Mouse (Mus musculus): ENCODE measurements at regions not wholly inside any gene's neighbourhood (a gene's known extent, or its start where the extent isn't known, plus 50 kb on each side); places are given as distances from the start of the nearest gene placed in this dataset.

GRCm38 (mm10) chr7:128834894-128835293 is 90.2 kb downstream of the Sec23ip start:
- Histone ChIP-seq H3K4me3 (no peak overlapping the region), H3K27ac (no peak overlapping the region), H3K27me3 (ENCODE audit: control insufficient read depth, insufficient read depth, low read length) (no peaks in the 10 kb centered on the region), H3K9ac (ENCODE audit: low read depth, low read length) (no peak overlapping the region), H3K4me1 (ENCODE audit: control insufficient read depth, insufficient read depth, low read length) (no peaks in the 10 kb centered on the region), H3K36me3 (ENCODE audit: control insufficient read depth, insufficient read depth, low read length) (no peaks in the 10 kb centered on the region), H3K79me2 (replicated peaks; ENCODE audit: control insufficient read depth, insufficient read depth, low read length) (no peaks in the 10 kb centered on the region)
- intact Hi-C loops (cut with DNase I) = no loop called here
- TF ChIP-seq EP300 (IDR thresholded peaks at IDR 0.05; ENCODE audit: insufficient read depth, low read depth, low read length) = no peak
- TF ChIP-seq CTCF (IDR thresholded peaks at IDR 0.05) = no peak
- TF ChIP-seq POLR2A (IDR thresholded peaks at IDR 0.05; ENCODE audit: insufficient read depth, low read depth, low read length) = no peak
- 45% methylated on average over 7 of the region's 7 CpGs for WGBS
- DNase-seq = no peak

DNA sequence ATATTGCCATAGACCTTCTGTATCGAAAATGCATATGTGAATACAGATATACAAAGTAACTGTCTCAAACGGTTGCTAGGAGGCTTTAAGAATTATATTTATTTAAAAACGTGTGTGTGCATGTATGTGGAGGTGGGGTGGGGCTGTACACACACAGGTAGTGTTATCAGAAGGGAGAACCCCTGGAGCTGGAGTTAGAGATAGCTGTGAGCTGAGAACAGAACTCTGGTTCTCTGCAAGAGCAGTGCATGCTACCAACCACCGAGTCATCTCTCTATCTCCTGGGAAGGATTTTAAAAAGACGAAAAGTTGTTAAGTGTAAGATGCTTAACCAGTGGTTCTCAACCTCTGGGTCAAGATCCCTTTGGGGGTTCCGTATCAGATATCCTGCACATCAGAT is 91.7 kb downstream of the Sec23ip start:
- DNase-seq = no peak
- 72% methylated on average over 6 of the region's 6 CpGs for WGBS

GRCm38 (mm10) chr7:128842561-128842960 is 97.8 kb downstream of the Sec23ip start:
- intact Hi-C loops (cut with DNase I) = no loop called here
- H3K79me2 ChIP-seq (replicated peaks; ENCODE audit: control insufficient read depth, insufficient read depth, low read length) = no peaks in the 10 kb centered on the region
- no peaks in the 10 kb centered on the region for H3K4me1 ChIP-seq (ENCODE audit: control insufficient read depth, insufficient read depth, low read length)
- no peaks in the 10 kb centered on the region for H3K36me3 ChIP-seq (ENCODE audit: control insufficient read depth, insufficient read depth, low read length)
- H3K4me3 ChIP-seq = no peak overlapping the region
- DNase-seq = no peak
- WGBS = 83% methylated on average over 10 of the region's 10 CpGs
- TF ChIP-seq POLR2A (IDR thresholded peaks at IDR 0.05; ENCODE audit: insufficient read depth, low read depth, low read length) = no peak
- no peak for TF ChIP-seq EP300 (IDR thresholded peaks at IDR 0.05; ENCODE audit: insufficient read depth, low read depth, low read length)
- no peak for TF ChIP-seq CTCF (IDR thresholded peaks at IDR 0.05)
- H3K9ac ChIP-seq (ENCODE audit: low read depth, low read length) = no peak overlapping the region
- no peak overlapping the region for H3K27ac ChIP-seq
- no peaks in the 10 kb centered on the region for H3K27me3 ChIP-seq (ENCODE audit: control insufficient read depth, insufficient read depth, low read length)

More for the DNA sequence above, 91.7 kb downstream of the Sec23ip start:
- Histone ChIP-seq H3K4me3 (no peak overlapping the region), H3K27me3 (ENCODE audit: control insufficient read depth, insufficient read depth, low read length) (no peaks in the 10 kb centered on the region), H3K9ac (ENCODE audit: low read depth, low read length) (no peak overlapping the region), H3K79me2 (replicated peaks; ENCODE audit: control insufficient read depth, insufficient read depth, low read length) (no peaks in the 10 kb centered on the region), H3K4me1 (ENCODE audit: control insufficient read depth, insufficient read depth, low read length) (no peaks in the 10 kb centered on the region), H3K36me3 (ENCODE audit: control insufficient read depth, insufficient read depth, low read length) (no peaks in the 10 kb centered on the region), H3K27ac (no peak overlapping the region)
- intact Hi-C loops (cut with DNase I) = no loop called here
- TF ChIP-seq CTCF (IDR thresholded peaks at IDR 0.05) (no peak), POLR2A (IDR thresholded peaks at IDR 0.05; ENCODE audit: insufficient read depth, low read depth, low read length) (no peak), EP300 (IDR thresholded peaks at IDR 0.05; ENCODE audit: insufficient read depth, low read depth, low read length) (no peak)

- no peaks in the 10 kb centered on the region for H3K4me1 ChIP-seq (ENCODE audit: control insufficient read depth, insufficient read depth, low read length)
- WGBS = 82% methylated on average over 9 of the region's 9 CpGs
- no peaks in the 10 kb centered on the region for H3K79me2 ChIP-seq (replicated peaks; ENCODE audit: control insufficient read depth, insufficient read depth, low read length)
- no peak for TF ChIP-seq POLR2A (IDR thresholded peaks at IDR 0.05; ENCODE audit: insufficient read depth, low read depth, low read length)
- TF ChIP-seq EP300 (IDR thresholded peaks at IDR 0.05; ENCODE audit: insufficient read depth, low read depth, low read length) = no peak
- no peak for TF ChIP-seq CTCF (IDR thresholded peaks at IDR 0.05)
- no peak overlapping the region for H3K27ac ChIP-seq
- H3K36me3 ChIP-seq (ENCODE audit: control insufficient read depth, insufficient read depth, low read length) = no peaks in the 10 kb centered on the region
- H3K27me3 ChIP-seq (ENCODE audit: control insufficient read depth, insufficient read depth, low read length) = no peaks in the 10 kb centered on the region
- intact Hi-C loops (cut with DNase I) = no loop called here
- no peak overlapping the region for H3K9ac ChIP-seq (ENCODE audit: low read depth, low read length)
- no peak for DNase-seq
- H3K4me3 ChIP-seq = no peak overlapping the region
Observed at GRCm38 (mm10) chr7:128843576-128843975, 98.8 kb downstream of the Sec23ip start.

DNA sequence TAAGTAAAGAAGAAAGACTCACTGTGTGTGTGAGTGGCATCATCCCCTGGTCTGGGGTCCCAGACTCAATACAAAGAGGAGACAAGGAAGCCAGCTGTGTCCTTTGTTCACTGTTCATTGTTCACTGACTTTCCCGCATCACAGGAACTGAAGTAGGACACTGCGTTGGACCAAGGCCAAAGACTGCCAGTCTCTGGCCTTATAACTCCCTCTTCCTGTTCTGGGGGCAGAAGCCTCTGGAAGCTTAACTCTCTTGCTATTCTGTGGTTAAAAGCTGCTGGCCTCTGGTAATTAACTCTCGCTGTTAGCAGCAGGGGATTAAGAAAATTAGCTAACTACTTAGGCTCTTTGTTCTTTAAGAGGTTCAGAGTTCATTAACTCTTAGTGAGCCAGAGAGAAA is 104.5 kb downstream of the Sec23ip start:
- H3K79me2 ChIP-seq (replicated peaks; ENCODE audit: control insufficient read depth, insufficient read depth, low read length) = no peaks in the 10 kb centered on the region
- no peaks in the 10 kb centered on the region; the same call in 1 of the 2 replicates for H3K27me3 ChIP-seq (ENCODE audit: control insufficient read depth, insufficient read depth, low read length)
- no peak overlapping the region for H3K9ac ChIP-seq (ENCODE audit: low read depth, low read length)
- no peaks in the 10 kb centered on the region for H3K4me1 ChIP-seq (ENCODE audit: control insufficient read depth, insufficient read depth, low read length)
- H3K4me3 ChIP-seq = no peak overlapping the region
- H3K36me3 ChIP-seq (ENCODE audit: control insufficient read depth, insufficient read depth, low read length) = no peaks in the 10 kb centered on the region
- intact Hi-C loops (cut with DNase I) = no loop called here
- DNase-seq = no peak
- 20% methylated on average over 3 of the region's 3 CpGs for WGBS
- H3K27ac ChIP-seq = no peak overlapping the region
- TF ChIP-seq CTCF (IDR thresholded peaks at IDR 0.05) = no peak
- TF ChIP-seq EP300 (IDR thresholded peaks at IDR 0.05; ENCODE audit: insufficient read depth, low read depth, low read length) = no peak

- intact Hi-C loops (cut with DNase I) = no loop called here
- TF ChIP-seq EP300 (IDR thresholded peaks at IDR 0.05; ENCODE audit: insufficient read depth, low read depth, low read length) = no peak
- TF ChIP-seq CTCF (IDR thresholded peaks at IDR 0.05) = no peak
- no peak for TF ChIP-seq POLR2A (IDR thresholded peaks at IDR 0.05; ENCODE audit: insufficient read depth, low read depth, low read length)
- no peak overlapping the region for H3K4me3 ChIP-seq
- no peak overlapping the region for H3K9ac ChIP-seq (ENCODE audit: low read depth, low read length)
- no peaks in the 10 kb centered on the region for H3K4me1 ChIP-seq (ENCODE audit: control insufficient read depth, insufficient read depth, low read length)
- H3K79me2 ChIP-seq (replicated peaks; ENCODE audit: control insufficient read depth, insufficient read depth, low read length) = no peaks in the 10 kb centered on the region
- H3K36me3 ChIP-seq (ENCODE audit: control insufficient read depth, insufficient read depth, low read length) = no peaks in the 10 kb centered on the region
- no peak overlapping the region for H3K27ac ChIP-seq
- 33% methylated on average over 4 of the region's 4 CpGs for WGBS
- no peak for DNase-seq
- H3K27me3 ChIP-seq (ENCODE audit: control insufficient read depth, insufficient read depth, low read length) = no peaks in the 10 kb centered on the region; the same call in 1 of the 2 replicates
Observed at GRCm38 (mm10) chr7:128854193-128854592, 109.5 kb downstream of the Sec23ip start.
